Mouse (Mus musculus): Measurements from ENCODE around the gene Dand5. TPM values are rescaled to one million over a fixed set of nuclear protein-coding genes. Genes with fewer than 3 reads are reported as not detected.
"Not testable (repeated sequence)": the region's sequence is repeated elsewhere in the genome, so short reads cannot be mapped to it uniquely, and the experiment has no call there.

Gene Dand5
- polyA plus RNA-seq, 1 experiment from 2014 or later, result 4.5 TPM

DNA sequence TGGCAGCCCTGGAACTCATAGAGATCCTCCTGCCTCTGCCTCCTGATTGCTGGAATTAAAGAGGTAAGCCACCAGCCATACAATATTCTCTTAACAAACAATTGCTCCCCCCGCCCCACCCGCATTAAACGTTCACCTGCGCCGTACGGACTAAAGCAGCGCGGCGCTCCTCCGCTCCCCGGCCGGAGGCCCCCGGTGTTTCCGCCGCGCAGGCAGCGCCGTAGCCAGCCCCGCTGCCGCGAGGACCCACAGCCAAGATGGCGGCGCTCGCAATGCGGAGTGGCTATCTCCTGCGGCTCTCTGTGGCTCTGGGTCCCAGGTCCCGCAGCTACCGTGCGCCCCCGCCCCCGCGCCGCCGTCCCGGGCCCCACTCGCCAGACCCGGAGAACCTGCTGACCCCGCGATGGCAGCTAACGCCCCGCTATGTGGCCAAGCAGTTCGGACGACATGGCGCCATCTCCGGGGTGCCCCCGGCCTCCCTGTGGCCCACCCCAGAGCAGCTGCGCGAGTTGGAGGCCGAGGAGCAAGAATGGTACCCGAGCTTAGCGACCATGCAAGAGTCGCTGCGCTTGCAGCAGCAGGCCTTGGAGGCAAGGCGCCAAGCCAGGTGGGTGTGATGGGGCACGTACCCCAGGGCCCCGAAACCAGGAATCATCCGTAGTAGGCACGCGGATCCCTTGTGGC, 9.6 kb upstream of the Dand5 start:
- Histone ChIP-seq H3K4me1 (replicated peaks) (peaks cover 18% of the 10 kb centered on the region), H3K27ac (peak overlapping the region; percentile 91), H3K9ac (peak overlapping the region; percentile 99), H3K9me3 (no peaks in the 10 kb centered on the region), H3K4me3 (replicated peaks) (peak overlapping the region; percentile 94), H3K27me3 (replicated peaks) (no peaks in the 10 kb centered on the region), H3K36me3 (peaks cover 30% of the 10 kb centered on the region), H3K4me2 (replicated peaks) (peak overlapping the region; percentile 55)
- peak; percentile 87 for ATAC-seq
- WGBS, result under 1% methylated on average over 59 of the region's 59 CpGs

DNA sequence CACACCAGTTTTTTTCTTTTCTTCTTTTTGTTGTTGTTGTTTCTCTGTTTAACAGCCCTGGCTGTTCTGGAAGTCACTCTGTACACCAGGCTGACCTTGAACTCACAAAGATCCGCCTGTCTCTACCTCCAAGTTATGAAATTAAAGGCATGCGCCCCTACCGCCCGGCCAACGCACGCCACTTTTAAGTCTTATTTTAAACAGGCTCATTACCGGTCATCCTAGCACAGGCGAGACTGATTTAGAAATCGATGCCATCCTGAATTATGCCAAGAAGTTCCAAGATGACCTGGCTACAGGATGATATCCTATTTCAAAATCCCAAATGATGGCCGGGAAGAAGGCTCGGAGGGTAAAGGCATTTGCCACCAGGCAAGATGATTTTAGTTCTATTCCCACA, 8.9 kb upstream of the Dand5 start, which contains the start of gene Gadd45gip1:
TSS of gene Gadd45gip1 (plus strand) at position 33 of the 400 bp plus-strand sequence.
- WGBS, result 71% methylated on average over 11 of the region's 11 CpGs
- Histone ChIP-seq H3K9ac (peak within 1 kb of the TSS; percentile 99), H3K9me3 (no peaks in the 10 kb centered on the region), H3K4me3 (replicated peaks) (peak within 1 kb of the TSS; percentile 94), H3K4me2 (replicated peaks) (peak within 1 kb of the TSS; percentile 55), H3K27me3 (replicated peaks) (no peaks in the 10 kb centered on the region), H3K4me1 (replicated peaks) (peaks cover 17% of the 10 kb centered on the region), H3K27ac (peak within 1 kb of the TSS; percentile 91), H3K36me3 (peaks cover 23% of the 10 kb centered on the region)
- 0 out of 2 replicates have a peak, but pooled peaks have one; percentile 27 for ATAC-seq

DNA sequence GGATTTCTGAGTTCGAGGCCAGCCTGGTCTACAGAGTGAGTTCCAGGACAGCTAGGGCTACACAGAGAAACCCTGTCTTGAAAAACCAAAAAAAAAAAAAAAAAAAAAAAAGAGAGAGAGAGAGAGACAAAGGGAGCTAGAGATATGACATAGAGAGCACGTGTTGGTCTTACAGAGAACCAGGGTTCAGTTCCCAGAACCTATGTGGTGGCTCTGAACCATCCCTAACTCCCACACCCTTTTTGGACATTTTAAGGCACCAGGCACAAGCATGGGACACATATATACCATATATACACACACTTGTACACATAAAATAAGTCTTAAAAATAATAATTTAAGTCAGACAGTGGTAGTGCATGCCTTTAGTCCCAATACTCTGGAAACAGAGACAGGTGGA, 3.9 kb upstream of the Dand5 start:
- not testable (repeated sequence) for H3K27me3 ChIP-seq (replicated peaks); H3K27ac ChIP-seq; H3K4me3 ChIP-seq (replicated peaks); H3K4me2 ChIP-seq (replicated peaks); ATAC-seq; H3K9me3 ChIP-seq; H3K36me3 ChIP-seq; H3K9ac ChIP-seq
- peaks cover 14% of the 10 kb centered on the region for H3K4me1 ChIP-seq (replicated peaks)
- 83% methylated on average over 2 of the region's 2 CpGs for WGBS

DNA sequence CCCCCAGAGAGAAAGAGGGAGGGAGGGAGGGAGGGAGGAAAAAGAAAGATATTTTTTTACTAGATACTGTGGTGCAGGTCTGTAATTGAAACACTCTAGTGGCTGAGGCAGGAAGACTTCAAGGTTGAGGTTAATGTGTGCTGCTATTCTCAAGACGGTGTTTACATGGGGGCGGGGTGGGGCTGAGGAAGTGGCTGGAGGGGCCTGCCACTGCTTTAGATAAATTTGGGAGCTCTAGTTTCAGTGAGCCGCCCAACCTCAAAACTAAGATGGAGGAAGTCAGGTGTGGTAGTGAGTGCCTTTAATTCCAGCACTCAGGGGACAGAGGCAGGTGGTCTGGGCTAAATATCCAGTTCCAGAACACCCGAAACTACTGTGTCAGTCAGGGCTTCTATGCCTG, 3.0 kb upstream of the Dand5 start:
- Histone ChIP-seq H3K27me3 (replicated peaks) (no peaks in the 10 kb centered on the region), H3K4me3 (replicated peaks) (no peak overlapping the region), H3K9me3 (no peaks in the 10 kb centered on the region), H3K4me1 (replicated peaks) (peaks cover 14% of the 10 kb centered on the region), H3K27ac (no peak overlapping the region), H3K9ac (no peak overlapping the region), H3K4me2 (replicated peaks) (no peak overlapping the region), H3K36me3 (no peaks in the 10 kb centered on the region)
- no peak for ATAC-seq
- WGBS, result 57% methylated on average over 4 of the region's 4 CpGs

DNA sequence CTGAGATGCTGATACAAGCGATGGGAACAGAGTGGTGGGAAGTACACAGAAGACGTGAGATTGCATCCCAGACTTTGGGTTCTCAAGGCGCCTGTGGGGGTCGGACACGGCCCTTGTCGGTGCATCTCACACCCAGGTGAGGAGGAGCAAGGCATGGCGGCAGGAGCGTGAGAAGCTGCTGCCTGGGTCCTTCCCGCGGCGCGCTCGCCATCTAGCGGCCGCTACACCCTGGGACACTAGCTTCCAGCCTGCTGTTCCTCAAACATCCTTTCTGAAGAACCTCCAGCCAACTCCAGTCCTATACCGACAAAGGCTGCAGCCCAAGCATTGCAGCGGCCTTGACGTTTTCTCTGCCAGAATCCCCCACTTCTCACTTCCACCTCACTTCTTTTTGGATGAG, 1.0 kb upstream of the Dand5 start:
- Histone ChIP-seq H3K27me3 (replicated peaks) (no peaks in the 10 kb centered on the region), H3K9ac (no peak overlapping the region), H3K36me3 (no peaks in the 10 kb centered on the region), H3K27ac (no peak overlapping the region), H3K4me2 (replicated peaks) (peak overlapping the region; percentile 52), H3K9me3 (no peaks in the 10 kb centered on the region), H3K4me3 (replicated peaks) (no peak overlapping the region), H3K4me1 (replicated peaks) (peaks cover 14% of the 10 kb centered on the region)
- ATAC-seq, result peak; percentile 90
- 1% methylated on average over 18 of the region's 18 CpGs for WGBS

DNA sequence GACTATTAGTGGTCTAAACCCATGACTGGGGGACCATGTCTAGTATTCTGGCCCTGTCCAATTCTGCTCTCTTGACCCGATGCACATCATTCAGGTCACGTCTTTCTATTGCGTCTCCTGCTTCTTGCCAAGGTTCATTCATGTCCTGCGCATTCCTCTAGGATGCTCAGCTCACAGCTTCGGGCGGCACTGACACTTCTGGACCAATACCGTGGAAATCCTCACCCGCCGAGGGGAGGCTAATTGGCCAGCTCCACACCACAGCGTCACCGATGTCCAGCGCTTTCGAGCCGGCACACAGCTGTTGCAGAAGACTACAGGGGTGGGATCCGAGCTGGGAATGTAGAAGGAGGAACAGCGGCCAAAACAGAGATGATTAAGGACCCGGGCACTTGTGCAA, 6.5 kb downstream of the Dand5 start:
- Histone ChIP-seq H3K9me3 (no peaks in the 10 kb centered on the region), H3K27ac (no peak overlapping the region), H3K9ac (no peak overlapping the region), H3K27me3 (replicated peaks) (peaks cover 24% of the 10 kb centered on the region), H3K36me3 (no peaks in the 10 kb centered on the region), H3K4me2 (replicated peaks) (no peak overlapping the region), H3K4me3 (replicated peaks) (no peak overlapping the region), H3K4me1 (replicated peaks) (peaks cover 5% of the 10 kb centered on the region; the same call in 1 of the 2 replicates)
- WGBS, result 81% methylated on average over 17 of the region's 17 CpGs
- no peak for ATAC-seq

DNA sequence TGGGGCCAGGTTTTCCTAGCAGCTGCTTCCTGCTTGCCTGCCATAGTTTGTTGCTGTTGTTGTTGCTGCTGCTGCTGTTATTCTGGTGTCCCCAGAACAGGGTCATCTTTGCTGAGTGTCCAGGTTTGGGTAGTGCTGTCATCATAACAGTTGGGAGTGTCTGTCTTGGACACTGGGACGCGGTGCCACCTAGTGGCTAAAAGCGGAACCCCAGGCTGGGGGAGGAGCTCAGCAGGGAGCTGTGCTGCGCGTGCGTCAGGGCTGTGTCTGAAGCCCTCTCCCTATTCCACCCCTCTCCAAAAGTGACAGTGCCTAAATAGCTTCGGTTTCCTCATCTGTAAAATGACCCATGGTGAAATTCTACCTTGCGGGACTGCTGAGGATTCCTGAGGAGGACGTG, 7.1 kb downstream of the Dand5 start:
- Histone ChIP-seq H3K9ac (no peak overlapping the region), H3K4me1 (replicated peaks) (peaks cover 7% of the 10 kb centered on the region; the same call in 1 of the 2 replicates), H3K27me3 (replicated peaks) (peaks cover 26% of the 10 kb centered on the region), H3K4me2 (replicated peaks) (no peak overlapping the region), H3K9me3 (no peaks in the 10 kb centered on the region), H3K36me3 (no peaks in the 10 kb centered on the region), H3K27ac (no peak overlapping the region), H3K4me3 (replicated peaks) (no peak overlapping the region)
- 19% methylated on average over 9 of the region's 9 CpGs for WGBS
- ATAC-seq, result peak; percentile 81

DNA sequence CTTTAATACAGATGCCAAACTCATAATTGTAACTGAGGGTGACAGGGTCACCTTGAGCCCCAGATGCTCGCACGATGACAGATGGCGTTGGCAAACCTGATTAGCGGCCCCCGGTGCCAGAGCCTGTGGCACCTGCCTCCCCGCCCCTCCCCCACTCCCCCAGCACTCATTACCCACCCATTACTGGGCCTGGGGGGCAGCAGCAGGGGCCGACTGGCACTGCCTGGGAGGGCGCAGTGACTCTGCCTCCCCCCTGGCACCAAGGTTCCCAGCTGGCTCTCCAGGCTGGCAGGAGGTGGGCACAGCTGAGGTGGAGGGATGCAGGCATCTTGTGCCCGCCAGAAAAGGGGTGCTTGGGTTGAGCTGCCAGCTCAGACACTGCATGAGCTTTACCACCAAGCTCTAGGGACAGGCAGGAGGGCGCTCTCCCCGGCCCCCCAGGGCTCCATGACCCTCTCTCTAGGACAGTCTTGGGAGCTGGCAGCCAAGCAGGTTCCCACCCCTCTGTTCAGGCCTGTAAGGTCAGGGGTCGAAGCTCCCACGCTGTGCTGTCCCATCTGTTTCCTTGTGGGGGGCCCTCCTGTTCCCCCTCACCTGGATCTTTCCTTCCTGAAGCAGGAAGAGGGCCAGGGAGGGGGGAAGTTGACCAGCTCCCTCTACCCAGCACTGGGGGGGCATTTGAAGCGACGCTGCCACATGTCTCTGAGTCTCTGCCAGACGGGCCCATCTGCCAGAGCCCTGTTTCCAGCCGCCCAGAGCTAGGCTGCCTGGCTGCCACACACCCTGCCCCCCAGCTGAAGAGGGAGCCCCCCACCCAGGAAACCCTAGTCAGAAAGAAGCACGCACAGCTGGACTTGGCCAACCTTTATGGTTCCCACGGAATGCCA, 7.8 kb downstream of the Dand5 start:
- H3K9ac ChIP-seq, result no peak overlapping the region
- H3K9me3 ChIP-seq, result no peaks in the 10 kb centered on the region
- H3K27me3 ChIP-seq (replicated peaks), result peaks cover 28% of the 10 kb centered on the region
- H3K36me3 ChIP-seq, result no peaks in the 10 kb centered on the region
- H3K4me1 ChIP-seq (replicated peaks), result peaks cover 7% of the 10 kb centered on the region; the same call in 1 of the 2 replicates
- no peak; the same call in 1 of the 2 replicates for ATAC-seq
- no peak overlapping the region for H3K27ac ChIP-seq
- 49% methylated on average over 19 of the region's 19 CpGs for WGBS
- H3K4me3 ChIP-seq (replicated peaks), result no peak overlapping the region
- H3K4me2 ChIP-seq (replicated peaks), result no peak overlapping the region

DNA sequence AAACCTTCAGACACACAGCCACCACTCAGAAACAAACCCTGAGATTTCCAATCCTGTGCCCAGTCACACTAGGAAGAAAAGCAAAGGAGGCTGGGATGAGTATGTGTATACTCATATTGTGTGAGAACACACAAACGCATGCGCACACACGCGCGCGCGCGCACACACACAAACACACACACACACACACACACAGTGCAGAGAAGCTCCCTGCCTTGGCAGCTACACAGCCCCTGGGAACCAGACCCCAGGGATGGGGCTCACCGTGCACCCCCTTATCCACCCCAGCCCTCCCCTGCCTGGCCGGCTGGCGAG, 8.4 kb downstream of the Dand5 start:
- Histone ChIP-seq H3K4me1 (replicated peaks) (peaks cover 7% of the 10 kb centered on the region; the same call in 1 of the 2 replicates), H3K4me2 (replicated peaks) (no peak overlapping the region), H3K4me3 (replicated peaks) (no peak overlapping the region), H3K36me3 (no peaks in the 10 kb centered on the region), H3K9me3 (no peaks in the 10 kb centered on the region), H3K27me3 (replicated peaks) (peaks cover 34% of the 10 kb centered on the region), H3K27ac (no peak overlapping the region), H3K9ac (no peak overlapping the region)
- WGBS, result 87% methylated on average over 11 of the region's 11 CpGs
- no peak for ATAC-seq

DNA sequence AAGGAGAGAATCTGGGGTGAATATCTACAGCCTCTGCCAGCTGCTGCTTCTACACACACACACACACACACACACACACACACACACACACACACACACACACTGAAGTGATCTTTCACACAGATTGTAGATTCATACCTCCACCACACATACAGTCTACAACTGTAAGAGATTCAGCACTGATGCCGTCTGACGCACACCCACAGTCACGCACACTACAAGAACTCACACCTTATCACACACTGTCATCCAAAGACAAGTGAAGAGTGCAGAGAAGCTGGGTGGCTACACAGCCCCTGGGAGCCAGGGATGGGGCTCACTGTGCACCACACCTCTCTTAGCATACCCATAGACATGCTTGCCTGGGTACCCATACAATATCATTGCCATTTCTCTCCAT, 8.8 kb downstream of the Dand5 start:
- Histone ChIP-seq H3K4me2 (replicated peaks) (no peak overlapping the region), H3K36me3 (no peaks in the 10 kb centered on the region), H3K27me3 (replicated peaks) (peaks cover 37% of the 10 kb centered on the region), H3K9ac (no peak overlapping the region), H3K27ac (no peak overlapping the region), H3K9me3 (no peaks in the 10 kb centered on the region), H3K4me1 (replicated peaks) (peaks cover 7% of the 10 kb centered on the region; the same call in 1 of the 2 replicates), H3K4me3 (replicated peaks) (no peak overlapping the region)
- WGBS, result 93% methylated on average over 3 of the region's 3 CpGs
- no peak for ATAC-seq

DNA sequence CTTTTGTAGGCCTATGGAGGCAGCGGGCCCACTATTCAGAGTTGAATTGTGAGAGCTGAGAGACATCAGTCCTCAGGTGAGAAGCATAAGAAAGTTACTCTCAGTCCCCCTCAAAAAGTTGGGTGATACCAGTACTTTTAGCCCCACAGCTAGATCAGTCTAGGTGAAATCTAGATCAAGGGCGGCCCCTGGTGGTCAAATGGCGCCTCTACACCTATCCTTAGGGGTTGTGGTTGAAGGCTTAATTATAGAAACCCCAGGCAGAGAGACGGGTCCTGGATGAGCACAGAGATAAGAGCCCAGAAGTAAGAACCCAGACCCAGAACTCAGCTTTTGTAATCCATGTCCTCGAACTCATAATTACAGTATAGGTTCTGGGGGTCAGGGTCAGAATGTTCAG, 9.6 kb downstream of the Dand5 start:
- Histone ChIP-seq H3K9me3 (no peaks in the 10 kb centered on the region), H3K4me3 (replicated peaks) (no peak overlapping the region), H3K4me1 (replicated peaks) (peaks cover 7% of the 10 kb centered on the region; the same call in 1 of the 2 replicates), H3K4me2 (replicated peaks) (no peak overlapping the region), H3K9ac (no peak overlapping the region), H3K27ac (no peak overlapping the region), H3K27me3 (replicated peaks) (peaks cover 44% of the 10 kb centered on the region), H3K36me3 (no peaks in the 10 kb centered on the region)
- peak; percentile 35; the same call in 1 of the 2 replicates for ATAC-seq
- 2% methylated on average over 5 of the region's 5 CpGs for WGBS

DNA sequence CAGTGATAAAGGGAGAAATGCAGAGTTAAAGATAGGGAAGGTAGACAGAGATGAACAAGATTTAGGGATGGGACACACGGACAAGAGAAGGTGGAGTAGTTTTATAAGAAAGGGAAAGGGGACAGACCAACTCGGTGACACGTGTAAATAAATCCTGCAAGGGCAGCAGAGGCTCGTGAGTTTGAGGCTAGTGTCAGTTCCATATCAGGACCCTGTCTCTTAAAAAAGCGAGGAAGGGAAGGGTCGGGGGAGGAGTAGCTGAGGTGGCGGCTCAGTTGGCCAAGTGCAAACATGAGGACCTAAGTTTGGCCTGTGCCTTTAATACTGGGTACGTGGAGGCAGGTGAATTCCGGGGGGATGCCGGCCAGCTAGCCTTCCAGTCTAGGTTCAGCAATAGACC, 11.3 kb downstream of the Dand5 start:
- ATAC-seq, result no peak
- peaks cover 49% of the 10 kb centered on the region for H3K27me3 ChIP-seq (replicated peaks)
- no peaks in the 10 kb centered on the region for H3K36me3 ChIP-seq
- H3K9ac ChIP-seq, result no peak overlapping the region
- H3K4me2 ChIP-seq (replicated peaks), result peak overlapping the region; percentile 73
- H3K4me3 ChIP-seq (replicated peaks), result peak overlapping the region; percentile 37
- H3K4me1 ChIP-seq (replicated peaks), result peaks cover 7% of the 10 kb centered on the region; the same call in 1 of the 2 replicates
- no peaks in the 10 kb centered on the region for H3K9me3 ChIP-seq
- no peak overlapping the region for H3K27ac ChIP-seq
- 29% methylated on average over 10 of the region's 10 CpGs for WGBS

Data from intestine, embryonic 15.5 days (tissue).